Mouse (Mus musculus): Measurements from ENCODE around the gene Klhl26.

GRCm38 (mm10) chr8:70422722-70423121 lies 54.0 kb downstream of the Klhl26 start:
- TF ChIP-seq EP300 (IDR thresholded peaks at IDR 0.05), result no peak
- no peak for TF ChIP-seq CTCF (IDR thresholded peaks at IDR 0.05)
